Mouse (Mus musculus): ENCODE results near the gene Irak3.

DNA sequence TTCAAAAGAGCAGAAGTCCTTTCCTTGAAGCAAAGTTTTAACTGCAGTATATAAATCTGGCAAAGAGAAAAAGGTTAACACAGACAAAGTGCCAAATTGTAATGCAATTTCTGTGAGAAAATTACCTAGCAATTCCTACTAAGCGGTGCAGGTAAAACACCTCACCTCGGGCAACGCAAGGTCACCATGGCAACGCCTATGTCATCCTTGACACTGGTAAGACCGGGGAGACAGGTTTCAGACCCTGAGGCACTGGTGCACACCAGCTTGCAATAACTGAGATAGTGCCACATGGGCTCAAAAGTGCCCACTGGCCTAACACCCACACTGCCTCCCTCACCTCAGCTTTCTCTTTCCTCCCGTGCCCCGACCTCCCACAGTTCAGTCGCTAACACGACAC, 106.8 kb downstream of the Irak3 start:
- TF ChIP-seq CTCF (IDR thresholded peaks at IDR 0.05): no peak
- no peak for TF ChIP-seq EP300 (IDR thresholded peaks at IDR 0.05)
